Mouse (Mus musculus) forebrain, embryonic 14.5 days (tissue): ENCODE measurements around the gene Krt1. TPM values are rescaled to one million over a fixed set of nuclear protein-coding genes. Genes with fewer than 3 reads are reported as not detected.

Experiments
- ATAC-seq: fragments of 200-750 bp; cut with Nextera tagmentation; 2 replicates; pipeline ENCODE4 v1.8.0; 2017; ENCODE audit warnings: mild to moderate bottlenecking, moderate library complexity
- DNase-seq: peaks from one replicate; pipeline ENCODE4 v3.0.0-alpha.2; 2015; ENCODE audit warnings: low spot score
- H3K27ac ChIP-seq: fragments of 300-500 bp; sonication (generic); 2 replicates; pipeline ENCODE4 v1.5.1; 2014; ENCODE audit warnings: low read depth, mild to moderate bottlenecking, control low read depth, low read length, moderate library complexity
- H3K27me3 ChIP-seq: fragments of 300-500 bp; sonication (generic); replicated peaks from 2 replicates; pipeline ENCODE4 v1.6.1; 2014; ENCODE audit warnings: low read length, control low read depth, mixed read lengths; ENCODE audit not compliant: control insufficient read depth, insufficient read depth
- H3K36me3 ChIP-seq: fragments of 300-500 bp; sonication (generic); 2 replicates; pipeline ENCODE4 v1.6.1; 2014; ENCODE audit warnings: low read length, control low read depth; ENCODE audit not compliant: control insufficient read depth, insufficient read depth
- H3K4me1 ChIP-seq: fragments of 300-500 bp; sonication (generic); 2 replicates; pipeline ENCODE4 v1.6.1; 2014; ENCODE audit warnings: antibody characterized with exemption, low read length, control low read depth; ENCODE audit not compliant: control insufficient read depth, insufficient read depth
- H3K4me2 ChIP-seq: fragments of 300-500 bp; sonication (generic); 2 replicates; pipeline ENCODE4 v1.6.1; 2014; ENCODE audit warnings: mild to moderate bottlenecking, control low read depth, low read length
- H3K4me3 ChIP-seq: fragments of 300-500 bp; sonication (generic); 2 replicates; pipeline ENCODE4 v1.5.1; 2014; ENCODE audit warnings: low read depth, low read length, control low read depth
- H3K9ac ChIP-seq: fragments of 300-500 bp; sonication (generic); 2 replicates; pipeline ENCODE4 v1.6.1; 2014; ENCODE audit warnings: mild to moderate bottlenecking, low read length, control low read depth, moderate library complexity
- H3K9me3 ChIP-seq: fragments of 300-500 bp; sonication (generic); replicated peaks from 2 replicates; pipeline ENCODE4 v1.6.1; 2016; ENCODE audit warnings: low read length, control low read depth, mixed read lengths; ENCODE audit not compliant: control insufficient read depth
- WGBS: fragments of 180-500 bp; shearing (Covaris S2); extraction: QIAGEN DNeasy Blood & Tissue Kit; methylation state at CpG from one replicate; pipeline ENCODE4 v1.1.7; 2014; 5-methylcytosine and 5-hydroxymethylcytosine counted together
- polyA plus RNA-seq: library from polyadenylated mRNA; unstranded; fragments of >200 nt; fragmentation: Nextera tagmentation; extraction: Ambion mirVana; gene quantifications from 2 replicates; pipeline ENCODE4 v1.2.1, GENCODE M21; 2014

The Krt1 gene
- 5.2 and 7.0 TPM in 2 replicates for polyA plus RNA-seq

- Histone ChIP-seq H3K4me3 (no peak within 1 kb of the TSS), H3K27ac (no peak within 1 kb of the TSS), H3K27me3 (no peaks in the 10 kb centered on the region), H3K4me2 (no peak within 1 kb of the TSS), H3K9me3 (no peaks in the 10 kb centered on the region), H3K36me3 (no peaks in the 10 kb centered on the region), H3K9ac (no peak within 1 kb of the TSS), H3K4me1 (no peaks in the 10 kb centered on the region; the same call in 1 of the 2 replicates)
- 87% methylated on average over 6 of the region's 6 CpGs for WGBS
- ATAC-seq (no peak), DNase-seq (no peak)
These were observed at the start of gene Krt1 for GRCm38 (mm10) chr15:101850694-101851093. Krt1 (minus strand) TSS chr15:101850794.

GRCm38 (mm10) chr15:101895216-101895615 is 44.6 kb upstream of the Krt1 start:
- DNase-seq (no peak), ATAC-seq (no peak)
- Histone ChIP-seq H3K4me1 (no peaks in the 10 kb centered on the region), H3K9me3 (no peaks in the 10 kb centered on the region), H3K27me3 (no peaks in the 10 kb centered on the region), H3K36me3 (no peaks in the 10 kb centered on the region), H3K27ac (no peak overlapping the region), H3K4me3 (no peak overlapping the region), H3K4me2 (no peak overlapping the region), H3K9ac (no peak overlapping the region)
- WGBS = 95% methylated on average over 4 of the region's 4 CpGs

- no peaks in the 10 kb centered on the region for H3K4me1 ChIP-seq
- no peak within 1 kb of the TSS for H3K27ac ChIP-seq
- H3K9ac ChIP-seq = no peak within 1 kb of the TSS
- H3K36me3 ChIP-seq = no peaks in the 10 kb centered on the region
- H3K9me3 ChIP-seq = no peaks in the 10 kb centered on the region
- DNase-seq (no peak), ATAC-seq (no peak)
- H3K4me3 ChIP-seq = no peak within 1 kb of the TSS
- no peaks in the 10 kb centered on the region for H3K27me3 ChIP-seq
- WGBS = 48% methylated on average over 4 of the region's 4 CpGs
- H3K4me2 ChIP-seq = no peak within 1 kb of the TSS
These were observed 42.2 kb upstream of the Krt1 start, which contains the start of gene Krt76 for GRCm38 (mm10) chr15:101892820-101893219. Krt76 (minus strand) TSS chr15:101892920.

GRCm38 (mm10) chr15:101879776-101880175 is 29.2 kb upstream of the Krt1 start:
- Histone ChIP-seq H3K9me3 (no peaks in the 10 kb centered on the region), H3K27me3 (no peaks in the 10 kb centered on the region), H3K4me1 (no peaks in the 10 kb centered on the region), H3K9ac (no peak overlapping the region), H3K4me3 (no peak overlapping the region), H3K36me3 (no peaks in the 10 kb centered on the region), H3K27ac (no peak overlapping the region), H3K4me2 (no peak overlapping the region)
- ATAC-seq = no peak
- DNase-seq = no peak
- WGBS = 14% methylated on average over 11 of the region's 11 CpGs

- no peaks in the 10 kb centered on the region for H3K27me3 ChIP-seq
- 55% methylated on average over 2 of the region's 2 CpGs for WGBS
- no peaks in the 10 kb centered on the region for H3K4me1 ChIP-seq
- H3K36me3 ChIP-seq = no peaks in the 10 kb centered on the region
- no peak for ATAC-seq
- no peaks in the 10 kb centered on the region for H3K9me3 ChIP-seq
- no peak overlapping the region for H3K27ac ChIP-seq
- no peak overlapping the region for H3K4me3 ChIP-seq
- DNase-seq = no peak
- no peak overlapping the region for H3K9ac ChIP-seq
- H3K4me2 ChIP-seq = no peak overlapping the region
These were observed 27.4 kb upstream of the Krt1 start for GRCm38 (mm10) chr15:101878041-101878440.

GRCm38 (mm10) chr15:101874383-101874782 is 23.8 kb upstream of the Krt1 start:
- 78% methylated on average over 1 of the region's 1 CpGs for WGBS
- no peak overlapping the region for H3K4me3 ChIP-seq

GRCm38 (mm10) chr15:101873231-101873630 is 22.6 kb upstream of the Krt1 start:
- Histone ChIP-seq H3K4me3 (no peak overlapping the region), H3K27ac (no peak overlapping the region), H3K4me1 (no peaks in the 10 kb centered on the region), H3K4me2 (no peak overlapping the region), H3K9ac (no peak overlapping the region), H3K9me3 (no peaks in the 10 kb centered on the region), H3K36me3 (no peaks in the 10 kb centered on the region), H3K27me3 (no peaks in the 10 kb centered on the region)
- no peak for DNase-seq
- 57% methylated on average over 4 of the region's 4 CpGs for WGBS
- no peak for ATAC-seq

More at GRCm38 (mm10) chr15:101874383-101874782, 23.8 kb upstream of the Krt1 start:
- no peaks in the 10 kb centered on the region for H3K9me3 ChIP-seq
- ATAC-seq (no peak), DNase-seq (no peak)
- no peak overlapping the region for H3K4me2 ChIP-seq
- H3K4me1 ChIP-seq = no peaks in the 10 kb centered on the region
- no peak overlapping the region for H3K27ac ChIP-seq
- H3K9ac ChIP-seq = no peak overlapping the region
- H3K27me3 ChIP-seq = no peaks in the 10 kb centered on the region
- H3K36me3 ChIP-seq = no peaks in the 10 kb centered on the region

- H3K4me2 ChIP-seq = no peak within 1 kb of the TSS
- no peak within 1 kb of the TSS; the same call in 1 of the 2 replicates for H3K27ac ChIP-seq
- no peaks in the 10 kb centered on the region for H3K4me1 ChIP-seq
- H3K9ac ChIP-seq = no peak within 1 kb of the TSS
- no peaks in the 10 kb centered on the region for H3K9me3 ChIP-seq
- ATAC-seq (peak; percentile 40; the same call in 1 of the 2 replicates), DNase-seq (peak; percentile 72)
- no peak within 1 kb of the TSS for H3K4me3 ChIP-seq
- no peaks in the 10 kb centered on the region for H3K36me3 ChIP-seq
- 36% methylated on average over 6 of the region's 6 CpGs for WGBS
- H3K27me3 ChIP-seq = no peaks in the 10 kb centered on the region
These were observed 18.8 kb upstream of the Krt1 start, which contains the start of gene Krt77 for GRCm38 (mm10) chr15:101869431-101869830. Krt77 (minus strand) TSS chr15:101869705.

GRCm38 (mm10) chr15:101866754-101867153 is 16.2 kb upstream of the Krt1 start:
- Histone ChIP-seq H3K27ac (no peak overlapping the region), H3K36me3 (no peaks in the 10 kb centered on the region), H3K4me2 (no peak overlapping the region), H3K4me3 (no peak overlapping the region), H3K27me3 (no peaks in the 10 kb centered on the region), H3K4me1 (no peaks in the 10 kb centered on the region), H3K9ac (no peak overlapping the region), H3K9me3 (no peaks in the 10 kb centered on the region)
- no peak for ATAC-seq
- WGBS = 78% methylated on average over 7 of the region's 7 CpGs
- DNase-seq = no peak
